Mouse (Mus musculus) cortical plate, adult 2 months (tissue): ENCODE data around the gene Tcap. TPM values are rescaled to one million over a fixed set of nuclear protein-coding genes. Genes with fewer than 3 reads are reported as not detected.

ENCODE experiments used
- H3K27ac ChIP-seq: fragments of 200-500 bp; 2 replicates; pipeline ENCODE4 v1.5.1; 2012; ENCODE audit warnings: low read length, control low read depth, inconsistent platforms; ENCODE audit not compliant: insufficient read depth
- H3K4me1 ChIP-seq: fragments of 200-500 bp; 2 replicates; pipeline ENCODE4 v1.6.1; 2011; ENCODE audit warnings: low read length; ENCODE audit not compliant: control insufficient read depth, insufficient read depth
- H3K4me3 ChIP-seq: fragments of 200-500 bp; 2 replicates; pipeline ENCODE4 v1.5.1; 2011; ENCODE audit warnings: mild to moderate bottlenecking, low read length, control low read depth; ENCODE audit not compliant: insufficient read depth
- CTCF ChIP-seq: fragments of 200-500 bp; IDR thresholded peaks from 2 replicates; pipeline ENCODE4 v1.5.1; 2011; ENCODE audit warnings: mild to moderate bottlenecking, control low read depth, low read length; ENCODE audit not compliant: insufficient read depth; ENCODE audit errors: extremely low read depth
- POLR2A ChIP-seq: fragments of 200-500 bp; IDR thresholded peaks from 2 replicates; pipeline ENCODE4 v1.6.1; 2011; ENCODE audit warnings: mild to moderate bottlenecking, low read length, control low read depth; ENCODE audit not compliant: insufficient read depth; ENCODE audit errors: extremely low read depth
- polyA plus RNA-seq: library from polyadenylated mRNA; depleted of rRNA; stranded (reverse); fragments of >200 nt; gene quantifications from 2 replicates; pipeline ENCODE4 v1.2.3, GENCODE M21; 2012; rRNA removed

Tcap gene
- polyA plus RNA-seq, 1 experiment, result 17.7 TPM

DNA sequence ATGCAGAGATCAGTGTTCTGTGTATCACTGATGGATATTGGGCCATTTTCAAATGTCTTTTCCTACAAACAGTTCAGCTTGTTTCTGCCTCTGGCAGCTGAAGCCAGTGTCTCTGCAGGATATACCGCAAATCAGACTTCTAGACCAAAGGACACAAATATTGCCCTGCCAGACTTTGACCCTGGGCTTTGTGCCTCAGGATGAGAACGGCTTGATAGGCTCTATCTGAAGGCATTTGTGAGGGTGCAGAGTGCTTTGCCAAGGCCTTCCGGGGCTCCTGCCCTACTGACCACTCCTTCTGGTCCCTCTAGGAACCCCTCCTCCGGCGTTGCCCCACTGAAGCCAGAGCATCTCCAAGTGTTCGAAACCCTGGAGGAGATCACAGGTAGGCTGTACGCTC lies 43.0 kb downstream of the Tcap start:
- Histone ChIP-seq H3K4me1 (no peaks in the 10 kb centered on the region), H3K4me3 (no peak overlapping the region), H3K27ac (no peak overlapping the region)
- no peak for TF ChIP-seq POLR2A
- no peak for TF ChIP-seq CTCF

DNA sequence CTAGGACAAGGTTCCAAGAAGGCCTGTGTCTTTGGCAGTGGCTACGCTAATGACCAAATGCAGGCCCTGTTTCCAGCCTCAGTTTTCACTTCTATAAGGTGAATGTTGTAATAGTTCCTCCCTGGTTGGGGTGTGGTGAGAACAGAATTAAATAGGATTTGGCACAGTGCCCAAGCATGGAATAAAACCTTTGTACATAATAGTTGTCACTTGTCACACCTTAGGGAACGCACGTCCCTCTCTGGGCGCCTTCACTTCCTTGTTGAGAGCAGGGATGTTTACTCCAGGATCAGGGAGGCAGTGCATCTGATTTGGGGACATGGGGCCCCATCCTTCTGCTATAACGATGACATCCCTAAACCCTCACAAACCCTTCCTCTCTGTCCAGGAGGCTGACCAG lies 44.8 kb downstream of the Tcap start:
- no peak overlapping the region for H3K27ac ChIP-seq
- H3K4me1 ChIP-seq, result no peaks in the 10 kb centered on the region
- no peak overlapping the region for H3K4me3 ChIP-seq
- no peak for TF ChIP-seq CTCF
- no peak for TF ChIP-seq POLR2A

GRCm38 (mm10) chr11:98431743-98432502 lies 48.3 kb downstream of the Tcap start:
- TF ChIP-seq CTCF (no peak), POLR2A (no peak)
- Histone ChIP-seq H3K27ac (no peak overlapping the region), H3K4me3 (no peak overlapping the region), H3K4me1 (no peaks in the 10 kb centered on the region)

Other genes with a start within 250 kb of the Tcap start
- 25.0 and 25.6 TPM in 2 replicates for gene Fbxl20, start 233.4 kb upstream of the Tcap start, polyA plus RNA-seq
- gene Med1, start 190.5 kb upstream of the Tcap start, polyA plus RNA-seq, result 21.7 and 23.3 TPM in 2 replicates
- 18.1 and 18.6 TPM in 2 replicates for gene Cdk12, start 180.8 kb upstream of the Tcap start, polyA plus RNA-seq
- 45.0 and 57.2 TPM in 2 replicates for gene Neurod2, start 54.2 kb upstream of the Tcap start, polyA plus RNA-seq
- gene Ppp1r1b, start 35.4 kb upstream of the Tcap start, polyA plus RNA-seq, result 127 and 322 TPM in 2 replicates
- 63.2 and 70.8 TPM in 2 replicates for gene Stard3, start 25.4 kb upstream of the Tcap start, polyA plus RNA-seq
- 0.13 and 0.40 TPM in 2 replicates for gene Pnmt, start 2.6 kb downstream of the Tcap start, polyA plus RNA-seq
- gene Pgap3, start 16.7 kb downstream of the Tcap start, polyA plus RNA-seq, result 14.4 TPM in 2 replicates
- 2.0 and 2.6 TPM in 2 replicates for gene Erbb2, start 28.7 kb downstream of the Tcap start, polyA plus RNA-seq
- 192 and 197 TPM in 2 replicates for gene Mien1, start 55.2 kb downstream of the Tcap start, polyA plus RNA-seq
- gene Grb7, start 62.6 kb downstream of the Tcap start, polyA plus RNA-seq, result 3.8 TPM in 2 replicates
- gene Ikzf3, start 162.2 kb downstream of the Tcap start, polyA plus RNA-seq, result 0.17 and 0.44 TPM in 2 replicates
- 0.23 TPM in 1 of 2 replicates, not detected in the other for gene Zpbp2, start 167.3 kb downstream of the Tcap start, polyA plus RNA-seq
- 55.0 and 56.1 TPM in 2 replicates for gene Ormdl3, start 203.6 kb downstream of the Tcap start, polyA plus RNA-seq
- not detected in 2 replicates for gene Lrrc3c, start 214.5 kb downstream of the Tcap start, polyA plus RNA-seq
- 0.11 and 0.21 TPM in 2 replicates for gene Gm12355, start 241.8 kb downstream of the Tcap start, polyA plus RNA-seq
- not detected in 2 replicates for gene Gsdma3, start 242.5 kb downstream of the Tcap start, polyA plus RNA-seq